Mouse (Mus musculus) adrenal gland (tissue): Measurements from ENCODE around the gene Tpcn1.

Experiments
- intact Hi-C: fragments of 180-260 bp; cut with DNase I; formaldehyde crosslinking; loops from one replicate; pipeline ENCODE4 v1.15.1; 2025

Tpcn1 gene

GRCm38 (mm10) chr5:120610906-120611305 lies 22.4 kb upstream of the Tpcn1 start:
- intact Hi-C loops: no loop called here

- intact Hi-C loops: no loop called here
Observed at GRCm38 (mm10) chr5:120609246-120609775, 20.8 kb upstream of the Tpcn1 start.

GRCm38 (mm10) chr5:120607335-120607734 lies 18.9 kb upstream of the Tpcn1 start:
- intact Hi-C loops: no loop called here

GRCm38 (mm10) chr5:120606590-120607200 lies 18.2 kb upstream of the Tpcn1 start:
- intact Hi-C loops: no loop called here

- intact Hi-C loops: loop anchor here (2.0 kb wide), 1 partner anchor 101 kb away; no protein-coding TSS in a partner anchor
Observed at GRCm38 (mm10) chr5:120605688-120606087, 17.2 kb upstream of the Tpcn1 start.

GRCm38 (mm10) chr5:120605241-120605661 lies 16.8 kb upstream of the Tpcn1 start:
- intact Hi-C loops: loop anchor here (2.0 kb wide), 1 partner anchor 100 kb away; no protein-coding TSS in a partner anchor

- intact Hi-C loops: loop anchor here (2.0 kb wide), 1 partner anchor 100 kb away; no protein-coding TSS in a partner anchor
Observed at GRCm38 (mm10) chr5:120604839-120605238, 16.4 kb upstream of the Tpcn1 start.

GRCm38 (mm10) chr5:120603515-120603914 lies 15.0 kb upstream of the Tpcn1 start:
- intact Hi-C loops: no loop called here

- intact Hi-C loops: no loop called here
Observed at GRCm38 (mm10) chr5:120602210-120602609, 13.7 kb upstream of the Tpcn1 start.

- intact Hi-C loops: no loop called here
Observed at GRCm38 (mm10) chr5:120600946-120601668, 12.6 kb upstream of the Tpcn1 start.

- intact Hi-C loops: no loop called here
Observed at GRCm38 (mm10) chr5:120599625-120600024, 11.2 kb upstream of the Tpcn1 start.

- intact Hi-C loops: no loop called here
Observed at GRCm38 (mm10) chr5:120594485-120594884, 6.0 kb upstream of the Tpcn1 start.

GRCm38 (mm10) chr5:120592141-120592540 lies 3.7 kb upstream of the Tpcn1 start:
- intact Hi-C loops: no loop called here

GRCm38 (mm10) chr5:120590356-120591010 lies 2.0 kb upstream of the Tpcn1 start:
- intact Hi-C loops: no loop called here

- intact Hi-C loops: loop anchor here (5.0 kb wide), 1 partner anchor 36 kb away; no protein-coding TSS in a partner anchor
Observed at GRCm38 (mm10) chr5:120587940-120588568, 419 bp downstream of the Tpcn1 start.

- intact Hi-C loops: loop anchor here (5.0 kb wide), 1 partner anchor 35 kb away; no protein-coding TSS in a partner anchor
Observed at GRCm38 (mm10) chr5:120587616-120587926, 902 bp downstream of the Tpcn1 start.

GRCm38 (mm10) chr5:120586741-120587615 lies 1.5 kb downstream of the Tpcn1 start:
- intact Hi-C loops: loop anchor here (5.0 kb wide), 1 partner anchor 35 kb away; no protein-coding TSS in a partner anchor

- intact Hi-C loops: loop anchor here (5.0 kb wide), 1 partner anchor 33 kb away; no protein-coding TSS in a partner anchor
Observed at GRCm38 (mm10) chr5:120584968-120585367, 3.5 kb downstream of the Tpcn1 start.

GRCm38 (mm10) chr5:120583511-120583910 lies 5.0 kb downstream of the Tpcn1 start:
- intact Hi-C loops: no loop called here

GRCm38 (mm10) chr5:120582002-120582401 lies 6.5 kb downstream of the Tpcn1 start:
- intact Hi-C loops: no loop called here
